Mouse (Mus musculus) fat pad, adult 2 months (tissue): ENCODE data around the gene Ext2.

Experiments
- DNase-seq: peaks from one replicate; pipeline ENCODE4 v3.0.0-alpha.2; 2011; ENCODE audit warnings: low read depth, low spot score; ENCODE audit errors: extremely low read depth

Ext2 gene

DNA sequence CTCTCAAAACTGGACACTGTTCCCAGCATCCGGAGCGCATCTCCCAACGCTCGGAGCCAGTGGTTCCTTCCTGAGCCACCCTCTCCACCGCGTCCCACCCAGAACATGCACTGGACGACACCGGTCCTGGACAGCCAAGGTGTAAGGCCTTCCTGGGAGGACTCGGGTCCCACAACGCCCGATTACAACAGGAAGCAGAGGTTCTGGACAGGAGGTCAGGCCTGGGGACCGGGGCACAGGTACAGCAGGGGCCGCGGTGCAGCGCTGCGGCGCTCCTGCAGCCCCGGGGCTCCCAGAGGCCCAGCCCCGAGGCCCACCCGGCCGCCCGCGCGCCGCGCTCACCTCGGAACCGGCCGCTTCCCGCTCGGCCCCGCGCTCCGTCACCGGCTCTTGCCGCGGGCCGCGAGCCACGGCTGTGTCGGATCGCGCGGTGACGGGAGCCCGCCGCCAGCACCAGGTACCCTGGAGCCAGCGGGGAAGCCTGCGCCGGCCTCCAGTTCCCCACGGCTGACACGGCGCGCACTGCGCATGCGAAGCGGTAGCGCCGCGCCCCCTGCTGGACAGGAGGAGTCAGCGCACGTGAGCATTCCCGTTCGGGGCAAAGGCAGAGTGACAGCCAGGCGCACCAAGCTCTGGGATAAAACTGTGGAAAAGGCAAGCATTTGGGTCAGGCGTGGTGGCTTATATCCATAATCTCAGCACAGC lies at the start of gene Ext2:
TSS of gene Ext2 (minus strand) at position 524 of the 705 bp plus-strand sequence.
- DNase-seq = no peak

DNA sequence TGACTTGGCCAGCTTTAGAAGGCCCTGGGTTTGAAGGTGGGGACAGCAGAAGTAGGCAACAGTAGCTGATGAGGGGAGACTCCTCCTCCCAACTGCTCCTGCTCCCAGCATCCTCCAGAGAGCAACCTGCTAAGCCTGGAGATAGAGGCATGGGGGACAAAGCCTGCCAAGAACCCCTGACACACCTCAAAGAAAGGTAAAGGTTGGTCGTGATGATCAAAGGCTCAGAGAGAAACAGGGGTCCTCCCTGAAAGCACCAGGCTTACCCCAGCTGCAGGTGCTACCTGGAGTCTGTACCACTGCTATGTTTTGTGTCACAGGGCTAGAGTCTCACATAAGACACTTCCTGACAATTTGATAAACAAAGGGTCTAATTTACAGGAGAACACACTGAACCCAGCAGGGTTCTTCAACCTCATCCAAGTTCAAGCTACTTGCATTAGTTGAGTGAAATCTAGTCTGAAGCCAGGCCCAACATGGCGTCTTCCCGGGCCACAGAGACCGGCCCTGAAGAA lies 49.1 kb upstream of the Ext2 start:
- DNase-seq = no peak

DNA sequence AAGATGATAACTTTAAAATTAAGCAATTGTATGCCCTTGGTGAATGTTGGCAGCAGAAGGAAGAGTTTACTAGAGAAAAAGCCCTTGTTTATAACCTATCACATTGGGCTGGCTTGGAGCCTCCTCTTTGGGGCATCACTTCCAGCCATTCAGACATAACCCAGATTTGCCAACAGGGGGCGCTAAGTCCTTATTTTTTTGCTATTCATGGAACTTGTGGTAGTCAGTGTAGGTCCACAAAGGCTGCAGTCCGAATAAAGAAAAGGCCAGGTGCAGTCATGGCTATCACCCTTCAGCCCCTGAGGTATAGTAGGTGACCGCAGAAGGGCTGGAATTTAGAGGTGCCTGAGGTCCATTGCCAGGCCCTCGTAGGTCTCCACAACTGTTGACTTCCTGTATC lies 48.5 kb upstream of the Ext2 start:
- no peak for DNase-seq

DNA sequence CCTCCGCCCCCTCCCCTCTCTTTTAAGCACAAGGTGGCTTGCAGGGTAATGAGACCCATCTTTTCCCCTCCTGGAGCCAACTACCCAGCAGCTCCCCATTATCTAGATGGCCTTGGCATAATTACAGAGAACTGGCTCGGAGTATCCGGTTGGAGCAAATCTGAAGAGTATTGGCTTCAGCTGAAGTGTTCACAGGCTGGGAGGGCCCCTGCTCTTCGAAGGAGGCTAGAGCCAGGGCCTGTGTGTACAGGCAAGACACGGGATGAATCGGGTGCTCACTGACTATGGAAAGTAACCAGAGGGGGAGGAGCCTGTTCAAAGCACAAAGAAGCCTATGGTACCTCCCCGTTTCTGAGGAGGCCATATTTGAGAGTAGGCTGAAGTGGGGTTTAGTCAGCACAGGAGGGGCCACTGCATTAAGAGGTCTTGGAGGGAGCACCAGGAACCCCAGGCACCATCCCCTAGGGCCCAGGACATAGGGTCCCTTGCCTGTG lies 46.8 kb upstream of the Ext2 start, which contains the start of gene Accsl:
TSS of gene Accsl (minus strand) at position 51 of the 494 bp plus-strand sequence.
- DNase-seq = no peak

DNA sequence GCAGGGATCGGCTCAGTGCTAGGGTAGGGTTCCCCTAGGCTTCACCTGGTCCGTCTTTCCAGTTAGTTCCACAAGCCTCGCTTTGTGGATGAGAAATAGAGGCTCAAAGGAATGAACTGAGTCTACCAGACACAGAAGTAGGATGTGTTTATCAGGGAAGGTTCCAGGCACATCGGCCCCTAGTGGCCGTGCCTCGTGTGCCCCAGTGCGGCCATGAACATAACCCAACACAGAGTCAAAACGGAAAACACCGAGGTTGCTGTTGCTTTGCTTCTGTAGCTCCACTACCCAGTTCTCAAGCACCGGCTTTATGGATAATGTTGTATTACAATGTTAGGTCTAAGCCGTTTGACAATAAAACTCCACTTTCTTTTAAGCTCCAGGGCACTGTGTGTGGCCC lies 46.2 kb upstream of the Ext2 start:
- DNase-seq = no peak

DNA sequence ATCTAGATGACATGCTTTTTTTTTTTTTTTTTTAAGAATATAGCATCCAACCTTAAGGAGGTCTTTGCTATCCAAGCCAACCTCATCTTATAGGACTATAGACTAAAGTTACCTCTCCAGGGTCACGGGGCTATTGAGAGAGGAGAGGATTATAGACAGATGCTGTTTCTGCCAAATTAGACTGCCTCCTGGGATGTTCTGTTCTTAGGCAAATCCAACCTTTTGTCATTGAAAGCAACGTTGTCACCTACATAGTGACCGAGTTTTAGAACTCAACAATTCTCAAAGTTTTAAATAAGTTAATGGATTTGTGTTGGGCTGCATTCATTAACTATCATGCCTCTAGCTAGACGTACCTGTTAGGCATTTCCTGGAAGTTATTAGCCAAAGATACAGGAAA lies 40.9 kb upstream of the Ext2 start:
- no peak for DNase-seq

DNA sequence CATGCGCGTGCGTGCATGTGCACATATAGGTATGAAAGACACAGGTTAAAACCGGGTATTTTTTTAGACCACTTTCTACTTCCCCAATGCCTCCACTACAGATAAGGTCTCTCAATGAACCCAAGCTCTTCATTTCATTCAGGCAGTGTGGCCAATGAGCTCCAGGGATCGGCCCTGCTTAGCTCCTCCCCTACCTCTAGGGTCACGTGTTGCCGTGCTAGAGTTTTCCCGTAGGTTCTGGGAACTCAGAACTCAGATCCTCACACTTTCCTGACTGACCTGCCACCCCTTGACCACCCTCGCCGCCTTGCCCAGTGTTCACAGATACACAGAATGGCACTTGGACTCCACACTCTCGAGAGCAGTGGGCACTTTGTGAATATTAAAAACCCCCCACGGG lies 36.5 kb upstream of the Ext2 start:
- DNase-seq = no peak

DNA sequence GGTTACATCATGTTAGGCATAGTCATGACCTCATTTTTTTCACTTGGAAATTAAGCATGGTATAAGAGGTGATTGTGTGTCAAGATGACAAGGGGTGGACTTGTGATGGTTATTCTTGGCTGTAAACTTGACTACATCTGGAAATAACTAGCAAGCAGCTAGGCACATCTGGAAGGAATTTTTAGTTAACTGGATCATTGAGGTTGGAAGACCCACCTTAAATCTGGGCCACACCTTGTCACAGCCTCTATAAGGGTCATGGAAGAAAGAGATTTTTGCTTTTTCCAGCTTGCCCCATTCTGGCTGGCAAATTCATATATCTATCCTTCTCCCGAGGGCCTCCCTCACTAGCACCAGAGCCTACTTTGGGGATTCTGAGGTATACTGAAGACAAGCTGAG lies 28.9 kb upstream of the Ext2 start:
- DNase-seq = no peak

DNA sequence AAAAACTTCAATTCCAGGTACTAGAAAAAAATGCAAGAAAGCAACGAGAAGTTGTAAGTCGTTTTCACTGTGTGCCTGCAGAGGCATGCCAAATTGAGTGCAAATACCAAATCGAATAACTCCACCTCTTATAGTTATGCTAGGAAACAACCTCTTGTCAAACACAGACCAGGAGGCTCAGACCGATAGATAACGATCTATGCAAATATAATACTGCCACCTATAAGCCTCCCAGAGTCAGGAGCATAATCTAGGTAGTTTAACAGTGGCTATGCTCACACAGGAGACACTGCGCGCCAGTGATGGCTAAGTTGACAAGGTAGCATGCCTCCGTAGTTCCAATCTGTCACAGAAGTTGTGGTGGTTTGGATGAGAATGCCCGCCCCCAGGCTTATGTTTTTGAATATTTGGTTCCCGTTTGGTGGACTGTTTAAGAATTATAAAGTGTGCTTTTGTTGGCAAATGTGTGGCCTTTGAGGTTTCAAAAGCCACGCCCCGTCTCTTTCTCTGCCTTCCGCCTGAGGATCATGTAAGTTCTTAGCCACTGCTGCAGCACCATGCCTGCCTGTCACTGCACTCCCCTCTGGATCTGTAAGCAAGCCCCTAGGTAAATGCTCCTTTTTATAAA lies 28.1 kb upstream of the Ext2 start:
- no peak for DNase-seq

DNA sequence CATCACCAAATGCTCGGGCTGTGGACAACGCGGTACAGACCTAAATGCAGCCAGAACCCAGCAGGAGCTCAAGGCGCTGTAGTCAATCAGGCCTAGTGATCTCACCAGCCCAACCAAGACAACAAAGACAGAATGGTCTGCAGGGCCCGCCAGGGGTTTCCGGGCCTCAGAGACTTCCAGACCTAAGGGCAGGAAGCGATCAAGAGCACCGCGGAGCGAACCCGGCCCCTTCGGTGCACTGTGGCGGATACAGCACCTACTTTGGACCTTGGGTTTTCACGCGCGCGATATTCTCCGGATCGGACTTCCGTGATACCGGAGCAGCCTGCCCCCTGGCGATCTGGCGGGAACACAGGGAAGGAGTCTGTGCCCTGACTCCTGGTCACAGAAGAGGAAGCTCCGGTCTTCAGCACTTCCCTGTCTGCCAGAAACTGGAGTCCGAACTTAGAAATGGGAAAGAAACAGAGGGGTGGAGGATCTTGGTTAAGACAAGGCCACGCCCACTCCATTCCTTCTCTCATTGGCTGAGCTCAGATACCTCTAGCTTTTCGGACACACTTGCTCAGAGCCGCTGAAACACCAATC lies 27.2 kb upstream of the Ext2 start, which contains the start of gene Accs:
TSS of gene Accs (minus strand) at position 439 of the 585 bp plus-strand sequence.
- DNase-seq = peak; percentile 40

DNA sequence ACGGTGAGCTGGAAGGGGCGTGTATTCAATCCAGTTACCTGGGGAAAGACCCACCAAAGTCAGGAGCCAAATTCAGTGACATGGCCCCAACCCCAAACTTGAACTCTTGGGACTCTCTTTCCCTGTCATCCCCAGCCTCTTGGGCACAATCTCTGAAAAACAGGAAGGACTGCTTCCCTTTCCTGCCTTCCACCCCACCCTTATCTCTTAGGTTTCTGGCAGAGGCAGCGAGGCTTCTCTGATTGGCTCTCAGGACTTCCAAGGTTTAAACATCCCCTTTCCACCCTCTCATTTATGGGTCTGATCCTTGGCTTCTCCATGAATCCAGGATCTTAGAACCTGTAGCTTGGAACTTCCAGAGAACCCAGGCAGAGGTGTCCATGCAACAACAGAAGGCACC lies 19.0 kb upstream of the Ext2 start:
- DNase-seq = no peak

DNA sequence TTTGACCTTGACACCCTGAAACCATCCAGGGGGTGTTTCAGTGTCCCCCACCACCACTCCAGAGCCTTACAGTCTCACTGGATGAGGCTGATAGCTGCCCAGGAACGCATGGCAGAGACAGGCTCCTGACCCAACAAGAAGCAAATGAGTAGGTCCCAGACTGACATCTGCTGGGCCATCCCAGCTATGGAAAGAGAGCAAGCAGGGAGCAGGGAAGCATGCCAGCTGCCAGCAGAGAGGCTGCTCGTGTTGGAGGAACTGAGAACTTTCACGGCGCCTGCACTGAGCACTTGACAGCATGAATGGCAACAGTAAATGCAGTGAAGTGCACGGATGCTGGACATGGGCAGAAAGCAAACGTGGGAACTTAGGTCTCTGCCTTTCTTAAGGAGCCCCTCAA lies 17.7 kb upstream of the Ext2 start:
- no peak for DNase-seq

DNA sequence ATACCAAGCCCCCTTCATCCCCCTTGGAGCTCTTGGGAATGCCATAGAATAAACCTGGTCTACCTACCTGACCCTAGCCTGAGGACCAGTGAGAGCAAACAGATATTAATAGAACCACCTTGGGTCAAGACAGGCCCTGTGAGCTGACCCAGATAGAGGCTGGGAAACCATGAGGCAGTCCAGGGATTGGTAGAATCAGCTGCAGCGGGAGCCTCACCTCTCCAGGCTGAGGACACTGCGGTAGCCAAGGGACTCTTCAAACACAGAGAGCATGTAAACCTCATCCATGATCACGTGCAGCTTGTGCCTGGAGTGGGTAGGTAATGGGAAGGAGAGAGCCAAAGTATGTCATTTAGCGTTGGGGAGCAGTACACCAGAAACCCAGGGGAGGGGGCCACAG lies 16.6 kb upstream of the Ext2 start:
- no peak for DNase-seq

DNA sequence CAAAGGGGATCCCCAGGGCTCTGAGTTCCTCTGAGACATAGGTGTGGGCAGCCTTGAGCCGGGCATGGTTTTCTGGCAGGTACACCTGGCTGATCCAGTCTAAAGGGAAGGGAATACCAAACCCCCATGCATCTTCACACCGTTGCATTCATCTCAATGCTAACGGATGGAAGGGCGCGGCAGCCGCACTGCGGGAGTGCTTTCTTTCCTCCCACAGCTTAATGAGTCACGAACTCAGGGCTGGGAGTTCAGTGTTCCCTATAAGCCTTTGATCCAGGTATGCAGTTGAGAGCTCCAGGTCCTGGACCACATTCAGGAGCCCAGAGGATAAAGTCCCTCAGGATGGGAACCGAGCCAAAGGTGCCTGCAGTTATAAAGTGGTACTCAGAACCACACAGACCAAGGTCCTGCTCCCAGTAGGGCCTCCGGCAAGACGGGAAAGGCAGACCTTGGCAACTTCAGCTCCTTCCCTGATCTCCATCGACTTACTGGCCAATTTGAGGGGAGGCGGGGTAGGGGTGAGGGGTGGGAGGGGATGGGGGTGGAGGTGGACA lies 13.9 kb upstream of the Ext2 start:
- no peak for DNase-seq

DNA sequence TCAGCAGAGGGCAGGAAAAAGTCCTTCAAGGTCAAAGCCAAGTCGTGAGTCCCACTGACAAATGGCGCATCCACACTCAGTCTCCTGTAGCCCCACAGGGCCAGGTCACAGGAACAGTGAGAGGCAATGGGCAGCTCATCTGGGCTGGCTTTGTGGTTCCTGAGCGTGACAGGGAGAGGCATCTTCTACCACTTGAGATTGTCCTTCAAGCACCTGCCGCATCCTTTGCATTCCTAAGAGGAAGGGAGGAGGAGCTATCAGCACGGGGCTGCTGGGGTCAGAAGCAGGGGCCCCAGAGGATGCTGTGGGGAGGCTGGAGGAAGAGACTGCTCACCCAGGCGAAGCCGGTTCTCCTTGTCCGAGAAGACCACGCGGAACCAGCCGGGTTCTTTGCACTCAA lies 13.2 kb upstream of the Ext2 start:
- no peak for DNase-seq

DNA sequence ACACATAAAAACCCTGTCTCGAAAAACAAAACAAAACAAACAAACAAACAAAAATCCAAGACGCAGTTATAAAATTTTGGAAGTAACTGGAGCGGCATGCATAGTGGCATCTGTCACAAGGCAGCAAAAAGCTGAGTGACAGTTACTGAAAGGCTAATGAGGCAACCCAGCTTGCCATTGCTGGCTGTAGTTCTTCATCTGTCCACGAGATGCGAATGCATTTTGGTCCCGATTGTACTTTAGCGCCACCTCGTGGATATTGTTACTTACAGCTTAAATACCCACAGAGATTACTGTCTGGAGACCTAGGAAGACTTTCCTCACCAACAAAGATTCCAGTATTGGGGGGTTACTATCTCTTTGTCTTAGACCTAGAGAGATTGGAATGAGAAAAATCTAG lies 1.2 kb upstream of the Ext2 start:
- peak; percentile 51 for DNase-seq

DNA sequence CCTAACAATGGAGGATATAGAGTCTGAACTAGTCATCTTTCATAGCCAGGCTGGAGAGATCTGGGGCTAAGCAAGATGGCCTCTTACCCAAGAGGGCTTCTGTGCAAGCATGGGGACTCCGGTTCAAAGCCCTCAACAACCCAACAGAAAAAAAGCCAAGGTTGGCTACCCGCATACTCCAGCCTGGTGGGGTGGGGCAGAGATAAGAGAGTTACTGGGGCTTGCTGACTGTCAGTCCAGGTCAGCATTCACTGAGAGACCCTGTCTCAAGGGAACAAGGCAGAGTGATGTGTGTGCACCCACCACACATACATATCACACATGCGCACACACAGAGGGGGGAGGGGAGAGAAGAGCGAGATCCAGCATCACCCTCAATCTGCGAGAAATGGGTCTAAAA lies 4.6 kb downstream of the Ext2 start:
- no peak for DNase-seq

DNA sequence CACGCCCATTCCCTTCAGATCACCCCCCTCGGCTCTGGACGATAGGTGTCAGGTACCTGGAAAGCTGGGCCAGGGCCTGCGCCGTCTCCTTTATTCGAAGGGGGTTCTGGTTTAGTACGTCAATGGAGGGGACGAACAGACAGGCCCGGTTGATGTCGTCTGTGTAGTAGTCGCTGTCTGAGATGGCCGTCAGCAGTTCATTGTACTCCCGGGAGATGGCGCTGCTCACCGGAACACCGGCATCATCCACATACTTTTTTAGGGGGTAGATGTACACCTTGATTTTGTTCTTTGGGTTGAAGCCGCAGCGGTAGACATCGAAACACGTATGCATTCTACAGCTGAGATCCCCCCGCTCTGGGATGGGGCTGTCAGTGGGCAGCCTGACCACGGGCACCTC lies 9.0 kb downstream of the Ext2 start:
- DNase-seq = no peak

DNA sequence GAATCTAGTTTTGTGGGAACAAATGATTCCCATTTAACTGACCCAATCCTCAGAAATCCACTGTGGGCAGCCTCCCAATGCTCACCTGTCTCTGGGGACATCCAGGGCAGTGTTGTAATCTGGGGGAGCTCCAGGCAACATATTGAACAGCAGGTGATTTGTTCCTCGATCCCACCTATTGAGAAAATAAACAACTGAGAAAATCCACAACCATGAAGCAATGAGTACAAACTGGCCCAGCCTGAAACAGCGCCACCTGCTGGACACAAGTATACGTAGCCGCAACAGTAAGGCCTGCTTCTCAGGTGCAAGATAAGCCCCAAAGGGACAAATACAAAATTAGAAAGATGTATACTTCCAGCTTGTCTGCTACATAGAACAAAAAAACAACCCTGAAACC lies 10.6 kb downstream of the Ext2 start:
- no peak for DNase-seq

DNA sequence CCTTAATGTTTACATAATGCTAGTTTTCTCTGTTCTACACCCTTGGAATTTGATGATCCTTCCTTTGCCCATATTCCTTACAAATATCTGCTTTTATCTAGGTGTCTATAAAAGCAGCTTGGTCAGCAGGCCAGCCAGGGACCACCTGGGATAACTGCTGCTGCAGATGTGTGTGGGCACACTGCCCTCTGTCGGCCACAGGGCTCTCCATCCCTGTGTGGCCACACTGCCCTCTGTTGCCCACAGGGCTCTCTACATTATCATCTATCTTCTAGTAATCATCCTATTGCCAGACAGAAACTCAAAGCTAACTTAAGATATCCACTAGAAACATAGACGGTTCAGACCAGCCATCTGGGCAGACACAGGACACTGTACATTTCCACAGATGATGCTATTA lies 12.4 kb downstream of the Ext2 start:
- no peak for DNase-seq

DNA sequence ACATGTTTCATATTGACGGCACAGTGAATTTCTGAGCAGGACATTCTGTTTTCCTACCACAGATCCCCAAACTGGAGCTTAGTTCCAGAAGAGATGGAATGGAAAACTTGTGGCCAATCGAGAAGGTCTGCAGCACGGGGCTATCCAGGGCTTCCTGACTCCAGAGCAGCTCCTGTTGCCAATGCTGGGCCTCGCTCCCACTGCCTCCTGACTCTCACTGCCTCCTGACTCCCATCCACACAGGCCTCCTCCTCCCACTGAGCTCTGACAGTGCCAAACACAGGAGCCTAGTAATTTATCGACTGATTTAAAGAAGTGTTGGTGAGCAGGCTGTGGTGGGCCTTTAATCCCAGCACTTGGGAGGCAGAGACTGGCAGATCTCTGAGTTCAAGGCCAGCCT lies 14.3 kb downstream of the Ext2 start:
- DNase-seq = no peak

DNA sequence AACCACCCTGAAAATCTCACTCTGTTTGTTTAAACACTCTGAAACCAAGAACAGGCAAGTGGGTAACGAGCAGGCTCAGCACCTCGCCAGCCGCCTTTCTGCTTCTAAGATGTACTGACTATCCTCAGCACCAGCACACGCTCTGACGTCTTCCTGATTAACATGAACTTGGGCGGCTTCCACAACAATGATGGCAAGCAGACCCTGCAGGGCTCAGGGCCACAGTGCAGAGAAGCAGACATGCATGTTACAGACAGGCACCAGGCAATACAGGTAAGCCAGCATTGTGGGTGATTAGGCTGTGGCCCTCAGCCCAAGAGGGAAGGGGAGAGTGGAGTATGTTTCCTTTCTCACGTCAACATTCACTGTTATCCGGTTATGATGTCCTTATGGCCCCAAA lies 14.9 kb downstream of the Ext2 start:
- no peak for DNase-seq
